Mouse (Mus musculus): ENCODE measurements at regions not wholly inside any gene's neighbourhood (a gene's known extent, or its start where the extent isn't known, plus 50 kb on each side); places are given as distances from the start of the nearest gene placed in this dataset.

GRCm38 (mm10) chr2:160583506-160583905 is 62.2 kb upstream of the Top1 start:
- H3K4me2 ChIP-seq (replicated peaks; ENCODE audit: low read depth, low read length, severe bottlenecking) = no peak overlapping the region
- TF ChIP-seq POLR2A (IDR thresholded peaks at IDR 0.05; ENCODE audit: borderline replicate concordance, extremely low read depth, insufficient read depth, insufficient read length) = no peak
- no peaks in the 10 kb centered on the region for H3K4me1 ChIP-seq (ENCODE audit: control insufficient read depth, insufficient read depth, low read length)
- no peak overlapping the region for H3K4me3 ChIP-seq (replicated peaks; ENCODE audit: low read length)
- no peaks in the 10 kb centered on the region for H3K9me3 ChIP-seq (ENCODE audit: control insufficient read depth, low read length)
- H3K27ac ChIP-seq (replicated peaks; ENCODE audit: low read depth, low read length) = no peak overlapping the region
- no peak for ATAC-seq (ENCODE audit: low FRiP score, low read depth)
- no peak overlapping the region for H3K9ac ChIP-seq (ENCODE audit: low read depth, low read length, severe bottlenecking)
- H3K27me3 ChIP-seq (ENCODE audit: control insufficient read depth, insufficient read depth, low read length) = peaks cover 34% of the 10 kb centered on the region
- DNase-seq (ENCODE audit: low spot score) = no peak
- WGBS = 61% methylated on average over 6 of the region's 6 CpGs
- no peaks in the 10 kb centered on the region for H3K36me3 ChIP-seq (ENCODE audit: control insufficient read depth, insufficient read depth, low read length)

- DNase-seq (ENCODE audit: low spot score) = no peak
- no peak overlapping the region for H3K9ac ChIP-seq (ENCODE audit: low read depth, low read length, severe bottlenecking)
- no peaks in the 10 kb centered on the region for H3K4me1 ChIP-seq (ENCODE audit: control insufficient read depth, insufficient read depth, low read length)
- no peak for TF ChIP-seq POLR2A (IDR thresholded peaks at IDR 0.05; ENCODE audit: borderline replicate concordance, extremely low read depth, insufficient read depth, insufficient read length)
- H3K4me2 ChIP-seq (replicated peaks; ENCODE audit: low read depth, low read length, severe bottlenecking) = no peak overlapping the region
- no peak overlapping the region for H3K27ac ChIP-seq (replicated peaks; ENCODE audit: low read depth, low read length)
- H3K9me3 ChIP-seq (ENCODE audit: control insufficient read depth, low read length) = no peaks in the 10 kb centered on the region
- no peak for ATAC-seq (ENCODE audit: low FRiP score, low read depth)
- 53% methylated on average over 9 of the region's 9 CpGs for WGBS
- no peak overlapping the region for H3K4me3 ChIP-seq (replicated peaks; ENCODE audit: low read length)
- H3K36me3 ChIP-seq (ENCODE audit: control insufficient read depth, insufficient read depth, low read length) = no peaks in the 10 kb centered on the region
- H3K27me3 ChIP-seq (ENCODE audit: control insufficient read depth, insufficient read depth, low read length) = peaks cover 26% of the 10 kb centered on the region
Observed at GRCm38 (mm10) chr2:160584568-160584967, 61.1 kb upstream of the Top1 start.

- TF ChIP-seq POLR2A (IDR thresholded peaks at IDR 0.05; ENCODE audit: borderline replicate concordance, extremely low read depth, insufficient read depth, insufficient read length) = no peak
- no peaks in the 10 kb centered on the region for H3K36me3 ChIP-seq (ENCODE audit: control insufficient read depth, insufficient read depth, low read length)
- ATAC-seq (ENCODE audit: low FRiP score, low read depth) (no peak), DNase-seq (ENCODE audit: low spot score) (no peak)
- H3K9me3 ChIP-seq (ENCODE audit: control insufficient read depth, low read length) = no peaks in the 10 kb centered on the region
- H3K27me3 ChIP-seq (ENCODE audit: control insufficient read depth, insufficient read depth, low read length) = 0 out of 2 replicates have a peak, but pooled peaks cover 4% of the 10 kb centered on the region
- no peak overlapping the region for H3K4me3 ChIP-seq (replicated peaks; ENCODE audit: low read length)
- H3K9ac ChIP-seq (ENCODE audit: low read depth, low read length, severe bottlenecking) = no peak overlapping the region
- no peak overlapping the region for H3K4me2 ChIP-seq (replicated peaks; ENCODE audit: low read depth, low read length, severe bottlenecking)
- H3K4me1 ChIP-seq (ENCODE audit: control insufficient read depth, insufficient read depth, low read length) = 0 out of 2 replicates have a peak, but pooled peaks cover 3% of the 10 kb centered on the region
- 58% methylated on average over 9 of the region's 9 CpGs for WGBS
- no peak overlapping the region for H3K27ac ChIP-seq (replicated peaks; ENCODE audit: low read depth, low read length)
Observed at GRCm38 (mm10) chr2:160587015-160587835, 58.5 kb upstream of the Top1 start.

GRCm38 (mm10) chr2:160588401-160588800 is 57.3 kb upstream of the Top1 start:
- TF ChIP-seq POLR2A (IDR thresholded peaks at IDR 0.05; ENCODE audit: borderline replicate concordance, extremely low read depth, insufficient read depth, insufficient read length) = no peak
- no peaks in the 10 kb centered on the region for H3K36me3 ChIP-seq (ENCODE audit: control insufficient read depth, insufficient read depth, low read length)
- no peak overlapping the region for H3K9ac ChIP-seq (ENCODE audit: low read depth, low read length, severe bottlenecking)
- WGBS = 79% methylated on average over 9 of the region's 9 CpGs
- H3K9me3 ChIP-seq (ENCODE audit: control insufficient read depth, low read length) = no peaks in the 10 kb centered on the region
- 0 out of 2 replicates have a peak, but pooled peaks cover 4% of the 10 kb centered on the region for H3K27me3 ChIP-seq (ENCODE audit: control insufficient read depth, insufficient read depth, low read length)
- DNase-seq (ENCODE audit: low spot score) = no peak
- H3K4me3 ChIP-seq (replicated peaks; ENCODE audit: low read length) = no peak overlapping the region
- 0 out of 2 replicates have a peak, but pooled peaks cover 3% of the 10 kb centered on the region for H3K4me1 ChIP-seq (ENCODE audit: control insufficient read depth, insufficient read depth, low read length)
- no peak overlapping the region for H3K4me2 ChIP-seq (replicated peaks; ENCODE audit: low read depth, low read length, severe bottlenecking)
- ATAC-seq (ENCODE audit: low FRiP score, low read depth) = no peak
- no peak overlapping the region for H3K27ac ChIP-seq (replicated peaks; ENCODE audit: low read depth, low read length)

- no peak overlapping the region for H3K4me3 ChIP-seq (replicated peaks; ENCODE audit: low read length)
- 45% methylated on average over 13 of the region's 13 CpGs for WGBS
- DNase-seq (ENCODE audit: low spot score) = no peak
- no peaks in the 10 kb centered on the region for H3K36me3 ChIP-seq (ENCODE audit: control insufficient read depth, insufficient read depth, low read length)
- TF ChIP-seq POLR2A (IDR thresholded peaks at IDR 0.05; ENCODE audit: borderline replicate concordance, extremely low read depth, insufficient read depth, insufficient read length) = no peak
- no peak overlapping the region for H3K4me2 ChIP-seq (replicated peaks; ENCODE audit: low read depth, low read length, severe bottlenecking)
- no peaks in the 10 kb centered on the region; the same call in 1 of the 2 replicates for H3K27me3 ChIP-seq (ENCODE audit: control insufficient read depth, insufficient read depth, low read length)
- no peak overlapping the region for H3K9ac ChIP-seq (ENCODE audit: low read depth, low read length, severe bottlenecking)
- H3K9me3 ChIP-seq (ENCODE audit: control insufficient read depth, low read length) = no peaks in the 10 kb centered on the region
- H3K27ac ChIP-seq (replicated peaks; ENCODE audit: low read depth, low read length) = no peak overlapping the region
- ATAC-seq (ENCODE audit: low FRiP score, low read depth) = no peak
- 0 out of 2 replicates have a peak, but pooled peaks cover 3% of the 10 kb centered on the region for H3K4me1 ChIP-seq (ENCODE audit: control insufficient read depth, insufficient read depth, low read length)
Observed at GRCm38 (mm10) chr2:160590209-160590910, 55.3 kb upstream of the Top1 start.
